Comparison of ENCODE assay signal across 30 mouse cellular contexts in genomic region chr13:74107410-74107809, GRCm38 (mm10). TPM values are rescaled to one million over a fixed set of nuclear protein-coding genes. Genes with fewer than 3 reads are reported as not detected.
DNase-seq lines count a peak whose midpoint lies in the region; ATAC-seq and TF ChIP-seq lines count a peak whose summit lies in the region.
"Had no signal": no experiment of that assay in that cellular context is flagged by ENCODE, and none has a peak within 500 bp of the region (broad histone marks: within the 10 kb centered on the region; RNA-seq: fewer than 3 reads in every experiment).

No protein-coding gene starts in this region.

- no peak overlapping the region for H3K9ac ChIP-seq in heart, embryonic 15.5 days
- H3K9ac ChIP-seq in midbrain, embryonic 11.5 days (ENCODE audit: low read length), result no peak overlapping the region
- H3K9ac ChIP-seq in midbrain, embryonic 16.5 days (ENCODE audit: low read depth, low read length), result no peak overlapping the region
- H3K9ac ChIP-seq: embryonic facial prominence, embryonic 13.5 days; forebrain, embryonic 12.5 days; heart, embryonic 13.5 days; hindbrain, embryonic 12.5 days; hindbrain, embryonic 15.5 days had no signal

- peaks cover 5% of the 10 kb centered on the region; the same call in 1 of the 2 replicates for H3K4me1 ChIP-seq in heart, embryonic 15.5 days (replicated peaks)
- H3K4me1 ChIP-seq in midbrain, embryonic 11.5 days (ENCODE audit: control insufficient read depth, insufficient read depth, low read length), result no peaks in the 10 kb centered on the region
- H3K4me1 ChIP-seq in midbrain, embryonic 16.5 days (ENCODE audit: control insufficient read depth, insufficient read depth, low read length), result no peaks in the 10 kb centered on the region
- H3K4me1 ChIP-seq in small intestine, adult 2 months (ENCODE audit: control insufficient read depth, insufficient read depth, insufficient read length, low read length), result peaks cover 57% of the 10 kb centered on the region; the same call in 1 of the 2 replicates
- H3K4me1 ChIP-seq: embryonic facial prominence, embryonic 10.5 days; embryonic facial prominence, embryonic 13.5 days; forebrain, embryonic 12.5 days; heart, embryonic 10.5 days; hindbrain, embryonic 12.5 days; hindbrain, embryonic 15.5 days had no signal

- no peak overlapping the region for H3K4me2 ChIP-seq in heart, embryonic 15.5 days
- no peak overlapping the region for H3K4me2 ChIP-seq in midbrain, embryonic 11.5 days
- no peak overlapping the region for H3K4me2 ChIP-seq in midbrain, embryonic 16.5 days (ENCODE audit: low read length)
- H3K4me2 ChIP-seq: embryonic facial prominence, embryonic 13.5 days; forebrain, embryonic 12.5 days; heart, embryonic 13.5 days; hindbrain, embryonic 12.5 days; hindbrain, embryonic 15.5 days had no signal

- H3K27ac ChIP-seq in heart, embryonic 15.5 days, result 0 out of 2 replicates have a peak overlapping the region, but pooled peaks have one; percentile 12
- H3K27ac ChIP-seq in midbrain, embryonic 11.5 days (ENCODE audit: low read depth, low read length), result no peak overlapping the region
- no peak overlapping the region for H3K27ac ChIP-seq in midbrain, embryonic 16.5 days (ENCODE audit: low read length)
- peak overlapping the region; percentile 62 for H3K27ac ChIP-seq in small intestine, adult 2 months (ENCODE audit: insufficient read depth, low read depth, low read length)
- H3K27ac ChIP-seq: embryonic facial prominence, embryonic 10.5 days; embryonic facial prominence, embryonic 13.5 days; forebrain, embryonic 12.5 days; heart, embryonic 10.5 days; heart, embryonic 13.5 days; hindbrain, embryonic 12.5 days; hindbrain, embryonic 15.5 days had no signal

- 69% methylated on average over 2 of the region's 2 CpGs for WGBS in heart, embryonic 15.5 days
- WGBS in midbrain, embryonic 11.5 days, result 88% methylated on average over 2 of the region's 2 CpGs
- WGBS in midbrain, embryonic 16.5 days, result 86% methylated on average over 2 of the region's 2 CpGs
- 99% methylated on average over 2 of the region's 2 CpGs for WGBS in small intestine, adult 2 months

- TF ChIP-seq CTCF in small intestine, adult 2 months (IDR thresholded peaks at IDR 0.05; ENCODE audit: extremely low read depth, insufficient read length, insufficient replicate concordance, low read depth, low read length), result no peak

- no peak for DNase-seq in heart, adult 18-20 months
- DNase-seq in kidney, adult 11 months, result peak; percentile 44
- no peak for DNase-seq in kidney, postnatal 36 days
- DNase-seq in midbrain, embryonic 11.5 days (ENCODE audit: low spot score, missing footprints), result peak; percentile 71
- no peak for DNase-seq in natural killer cell, adult 2 months (ENCODE audit: low spot score in 2 of 2)
- DNase-seq: adrenal gland, adult 8-10 months; adrenal gland, postnatal 25 days; cerebellum, adult 11-12 months; cerebellum, adult 8-10 months; cerebellum, postnatal 10 days; cerebellum, postnatal 36 days; embryo, embryonic 11 days; gastrocnemius, postnatal 10 days; gastrocnemius, postnatal 36 days had no signal

- ATAC-seq in heart, embryonic 15.5 days (replicated peaks; ENCODE audit: insufficient number of reproducible peaks, insufficient read depth, low FRiP score, low read depth), result no peak
- no peak for ATAC-seq in midbrain, embryonic 11.5 days (ENCODE audit: low FRiP score)
- no peak for ATAC-seq in midbrain, embryonic 16.5 days
- ATAC-seq: activated CD4-positive, CD25-positive, alpha-beta regulatory T cell, adult 4 months; CD4-positive, CD25-positive, alpha-beta regulatory T cell, adult 4 months; forebrain, embryonic 16.5 days had no signal

- no peaks in the 10 kb centered on the region for H3K27me3 ChIP-seq in heart, embryonic 15.5 days
- no peaks in the 10 kb centered on the region for H3K27me3 ChIP-seq in midbrain, embryonic 11.5 days (ENCODE audit: control insufficient read depth, insufficient read depth, low read length)
- H3K27me3 ChIP-seq in midbrain, embryonic 16.5 days (ENCODE audit: control insufficient read depth, insufficient read depth, low read depth, low read length), result no peaks in the 10 kb centered on the region
- no peaks in the 10 kb centered on the region for H3K27me3 ChIP-seq in small intestine, adult 2 months (ENCODE audit: control insufficient read depth, insufficient read depth, low read length)
- H3K27me3 ChIP-seq: embryonic facial prominence, embryonic 13.5 days; forebrain, embryonic 12.5 days; heart, embryonic 13.5 days; hindbrain, embryonic 12.5 days; hindbrain, embryonic 15.5 days had no signal

- no peak for TF ChIP-seq POLR2A in small intestine, adult 2 months (IDR thresholded peaks at IDR 0.05; ENCODE audit: low read depth, low read length)

- no peaks in the 10 kb centered on the region for H3K9me3 ChIP-seq in heart, embryonic 15.5 days (replicated peaks)
- H3K9me3 ChIP-seq in midbrain, embryonic 11.5 days (ENCODE audit: control insufficient read depth, low read length), result no peaks in the 10 kb centered on the region
- 0 out of 2 replicates have a peak, but pooled peaks cover 2% of the 10 kb centered on the region for H3K9me3 ChIP-seq in midbrain, embryonic 16.5 days (replicated peaks; ENCODE audit: control insufficient read depth, low read length, poor library complexity, severe bottlenecking)
- H3K9me3 ChIP-seq: embryonic facial prominence, embryonic 10.5 days; forebrain, embryonic 12.5 days; heart, embryonic 10.5 days; heart, embryonic 13.5 days; hindbrain, embryonic 12.5 days; hindbrain, embryonic 15.5 days had no signal

- no peaks in the 10 kb centered on the region for H3K36me3 ChIP-seq in heart, embryonic 15.5 days
- H3K36me3 ChIP-seq in midbrain, embryonic 11.5 days (ENCODE audit: control insufficient read depth, insufficient read depth, low read length), result no peaks in the 10 kb centered on the region
- no peaks in the 10 kb centered on the region for H3K36me3 ChIP-seq in midbrain, embryonic 16.5 days (ENCODE audit: control insufficient read depth, insufficient read depth, low read length)
- H3K36me3 ChIP-seq in small intestine, adult 2 months (ENCODE audit: control insufficient read depth, insufficient read depth, low read length), result no peaks in the 10 kb centered on the region
- H3K36me3 ChIP-seq: embryonic facial prominence, embryonic 10.5 days; embryonic facial prominence, embryonic 13.5 days; forebrain, embryonic 12.5 days; heart, embryonic 10.5 days; heart, embryonic 13.5 days; hindbrain, embryonic 12.5 days; hindbrain, embryonic 15.5 days had no signal

- H3K4me3 ChIP-seq in heart, embryonic 15.5 days, result no peak overlapping the region
- no peak overlapping the region for H3K4me3 ChIP-seq in midbrain, embryonic 11.5 days (ENCODE audit: low read depth, low read length)
- no peak overlapping the region for H3K4me3 ChIP-seq in midbrain, embryonic 16.5 days (ENCODE audit: low read depth, low read length)
- H3K4me3 ChIP-seq in small intestine, adult 2 months (ENCODE audit: low read depth, low read length), result no peak overlapping the region
- H3K4me3 ChIP-seq: embryonic facial prominence, embryonic 10.5 days; embryonic facial prominence, embryonic 13.5 days; erythroblast, embryonic 14.5 days; forebrain, embryonic 12.5 days; heart, embryonic 10.5 days; heart, embryonic 13.5 days; hindbrain, embryonic 12.5 days; hindbrain, embryonic 15.5 days had no signal

RNA-seq across cellular contexts. Expression of gene Slc9a3, which starts 13.8 kb away (rescaled TPM):
- polyA plus RNA-seq in heart, embryonic 15.5 days (2015; fragmentation: Nextera tagmentation; extraction: Ambion mirVana), result 0.09 TPM in 1 of 2 replicates, not detected in the other
- total RNA-seq in heart, adult 18-20 months (2021), result 1 to 10 TPM in 1 of 2 experiments, under 1 TPM in 1; 0.59 to 1.2 TPM
- 0.03 TPM in 1 of 2 replicates, not detected in the other for polyA plus RNA-seq in midbrain, embryonic 11.5 days (2014; fragmentation: Nextera tagmentation; extraction: Ambion mirVana)
- 0.13 and 0.41 TPM in 2 replicates for polyA plus RNA-seq in midbrain, embryonic 16.5 days (2015; fragmentation: Nextera tagmentation; extraction: Ambion mirVana)
- 93.4 and 151 TPM in 2 replicates for polyA plus RNA-seq in small intestine, adult 2 months (2012; rRNA removed)
- total RNA-seq: granulocyte monocyte progenitor cell, adult 5-6 weeks; hematopoietic stem cell, adult 5-6 weeks had no signal
- polyA plus RNA-seq: activated CD4-positive, CD25-positive, alpha-beta regulatory T cell, adult 4 months; CD4-positive, CD25-positive, alpha-beta regulatory T cell, adult 4 months; embryonic facial prominence, embryonic 13.5 days; erythroblast, embryonic 14.5 days; forebrain, embryonic 12.5 days; heart, embryonic 13.5 days; hindbrain, embryonic 12.5 days had no signal

RNA-seq across cellular contexts. Expression of gene Cep72, which starts 45.3 kb away (rescaled TPM):
- polyA plus RNA-seq in heart, embryonic 15.5 days (2015; fragmentation: Nextera tagmentation; extraction: Ambion mirVana), result 8.8 and 9.3 TPM in 2 replicates
- under 1 TPM; 0.57 to 0.90 TPM for total RNA-seq in heart, adult 18-20 months (2021)
- polyA plus RNA-seq in midbrain, embryonic 11.5 days (2014; fragmentation: Nextera tagmentation; extraction: Ambion mirVana), result 22.4 and 23.5 TPM in 2 replicates
- polyA plus RNA-seq in midbrain, embryonic 16.5 days (2015; fragmentation: Nextera tagmentation; extraction: Ambion mirVana), result 6.7 and 7.7 TPM in 2 replicates
- polyA plus RNA-seq in small intestine, adult 2 months (2012; rRNA removed), result 0.70 and 1.4 TPM in 2 replicates

Comparison
In these comparisons a context has a peak if more than half of its experiments do, and no peak if none do; other contexts are left out.
1. DNase-seq: peak in kidney, adult 11 months (single experiment) and midbrain, embryonic 11.5 days (single experiment); none in heart, adult 18-20 months (0 of 2), kidney, postnatal 36 days (0 of 2) and natural killer cell, adult 2 months (0 of 2).
2. H3K27ac ChIP-seq: peak in heart, embryonic 15.5 days (single experiment) and small intestine, adult 2 months (single experiment); none in midbrain, embryonic 11.5 days (single experiment) and midbrain, embryonic 16.5 days (single experiment).
3. RNA of gene Slc9a3, which starts 13.8 kb away (polyA plus RNA-seq): 93.4 to 151 TPM in small intestine, adult 2 months; 0.13 to 0.41 TPM in midbrain, embryonic 16.5 days, 0.09 TPM in heart, embryonic 15.5 days and 0.03 TPM in midbrain, embryonic 11.5 days; every median in the first group is over 10 times any median in the second.